Mouse (Mus musculus) embryonic fibroblast, embryonic 13.5 days (primary cell): ENCODE data around the gene Fkbp5.

Experiments
- CTCF ChIP-seq: IDR thresholded peaks from 2 replicates; pipeline ENCODE4 v1.5.1; 2011; ENCODE audit warnings: mild to moderate bottlenecking, control low read depth, low read length, moderate library complexity, borderline replicate concordance; ENCODE audit not compliant: insufficient read depth
- POLR2A ChIP-seq: IDR thresholded peaks from 2 replicates; pipeline ENCODE4 v1.6.1; 2011; ENCODE audit warnings: low read depth, mild to moderate bottlenecking, control low read depth, low read length, moderate library complexity

DNA sequence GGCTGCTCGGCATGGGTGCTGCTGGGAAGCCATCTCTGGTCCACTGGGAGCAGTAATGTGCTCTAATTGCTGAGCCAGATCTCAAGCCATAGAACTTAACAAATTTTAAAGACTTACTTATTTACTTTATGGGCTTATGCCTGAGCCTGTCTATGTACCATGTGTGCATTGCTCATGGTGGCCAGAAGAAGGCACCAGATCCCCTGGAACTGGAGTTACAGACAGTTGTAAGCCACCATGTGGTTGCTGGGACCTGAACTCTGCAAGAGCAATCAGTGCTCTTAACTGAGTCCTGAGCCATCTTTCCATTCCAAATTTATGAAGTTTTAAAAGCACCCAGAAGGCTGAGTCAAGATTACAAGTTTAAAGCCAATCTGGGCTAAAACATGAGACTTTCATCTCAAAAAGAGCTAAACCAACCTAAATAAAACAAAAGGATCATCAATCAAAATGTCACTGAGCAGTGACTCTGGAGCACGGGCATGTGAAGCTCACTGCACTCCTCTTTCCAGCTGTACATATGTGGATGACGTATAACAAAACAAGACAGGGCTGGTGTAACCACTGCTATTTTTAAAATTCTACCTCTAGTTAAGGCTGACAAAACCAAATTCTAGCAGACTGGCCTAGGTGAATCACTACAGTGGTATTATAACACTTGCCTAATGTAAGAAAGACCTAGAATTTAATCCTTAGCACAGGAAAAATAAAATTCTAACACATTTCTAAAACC lies 41.6 kb downstream of the Fkbp5 start:
- TF ChIP-seq CTCF = no peak
- TF ChIP-seq POLR2A = no peak
